Mouse (Mus musculus) brain, embryonic 14.5 days (tissue): ENCODE measurements around the gene Flvcr2. TPM values are rescaled to one million over a fixed set of nuclear protein-coding genes. Genes with fewer than 3 reads are reported as not detected.

ENCODE experiments used
- DNase-seq: peaks from one replicate; pipeline ENCODE4 v3.0.0-alpha.2; 2011; ENCODE audit warnings: low read depth
- CTCF ChIP-seq: fragments of 200-500 bp; IDR thresholded peaks from 2 replicates; pipeline ENCODE4 v1.5.1; 2012; ENCODE audit warnings: inconsistent platforms, mild to moderate bottlenecking, moderate library complexity, borderline replicate concordance; ENCODE audit not compliant: insufficient read depth, insufficient read length; ENCODE audit errors: extremely low read depth
- POLR2A ChIP-seq: fragments of 200-500 bp; IDR thresholded peaks from 2 replicates; pipeline ENCODE4 v1.6.1; 2012; ENCODE audit warnings: mild to moderate bottlenecking, inconsistent platforms, borderline replicate concordance; ENCODE audit not compliant: poor library complexity, insufficient read depth, insufficient read length, severe bottlenecking; ENCODE audit errors: extremely low read depth
- polyA plus RNA-seq: library from polyadenylated mRNA; depleted of rRNA; stranded (reverse); fragments of >200 nt; gene quantifications from 2 replicates; pipeline ENCODE4 v1.2.3, GENCODE M21; 2012

Gene Flvcr2
- polyA plus RNA-seq, 1 experiment: 4.5 TPM

- no peak for DNase-seq
- TF ChIP-seq CTCF: no peak
- no peak for TF ChIP-seq POLR2A
Measured at GRCm38 (mm10) chr12:85810959-85811358, 64.6 kb downstream of the Flvcr2 start.

- TF ChIP-seq CTCF (no peak), POLR2A (no peak)
- DNase-seq: no peak
Measured at GRCm38 (mm10) chr12:85811676-85812075, 65.3 kb downstream of the Flvcr2 start.

GRCm38 (mm10) chr12:85813599-85813998 lies 67.3 kb downstream of the Flvcr2 start:
- TF ChIP-seq CTCF (no peak), POLR2A (no peak)
- DNase-seq: peak; percentile 27

GRCm38 (mm10) chr12:85822051-85822450 lies 75.7 kb downstream of the Flvcr2 start:
- TF ChIP-seq POLR2A (no peak), CTCF (no peak)
- no peak for DNase-seq

GRCm38 (mm10) chr12:85824438-85825264 lies 78.3 kb downstream of the Flvcr2 start, which contains the start of the genes Erg28 and Ttll5:
Gene Erg28 (minus strand): TSS chr12:85824550.
Gene Ttll5 (plus strand): TSS chr12:85824659.
- TF ChIP-seq CTCF: no peak
- peak; percentile 42; the same call in 1 of the 2 replicates for TF ChIP-seq POLR2A
- DNase-seq: peak; percentile 99

GRCm38 (mm10) chr12:85825361-85825760 lies 79.0 kb downstream of the Flvcr2 start:
- TF ChIP-seq POLR2A (no peak), CTCF (no peak)
- no peak for DNase-seq

- no peak for DNase-seq
- TF ChIP-seq POLR2A (no peak), CTCF (no peak)
Measured at GRCm38 (mm10) chr12:85825822-85826221, 79.5 kb downstream of the Flvcr2 start.

- DNase-seq: no peak
- no peak for TF ChIP-seq POLR2A
- TF ChIP-seq CTCF: no peak
Measured at GRCm38 (mm10) chr12:85828856-85829255, 82.5 kb downstream of the Flvcr2 start.

- DNase-seq: no peak
- TF ChIP-seq POLR2A (no peak), CTCF (no peak)
Measured at GRCm38 (mm10) chr12:85829866-85830265, 83.5 kb downstream of the Flvcr2 start.

- TF ChIP-seq CTCF (no peak), POLR2A (no peak)
- DNase-seq: peak; percentile 16
Measured at GRCm38 (mm10) chr12:85830691-85831090, 84.4 kb downstream of the Flvcr2 start.

GRCm38 (mm10) chr12:85834543-85834942 lies 88.2 kb downstream of the Flvcr2 start:
- no peak for DNase-seq
- TF ChIP-seq POLR2A (no peak), CTCF (no peak)

- no peak for DNase-seq
- no peak for TF ChIP-seq CTCF
- TF ChIP-seq POLR2A: no peak
Measured at GRCm38 (mm10) chr12:85837765-85838164, 91.4 kb downstream of the Flvcr2 start.

- DNase-seq: no peak
- no peak for TF ChIP-seq POLR2A
- TF ChIP-seq CTCF: no peak
Measured at GRCm38 (mm10) chr12:85839371-85840000, 93.1 kb downstream of the Flvcr2 start.
